ENCODE assay signal across 34 mouse cellular contexts in the genomic region with DNA sequence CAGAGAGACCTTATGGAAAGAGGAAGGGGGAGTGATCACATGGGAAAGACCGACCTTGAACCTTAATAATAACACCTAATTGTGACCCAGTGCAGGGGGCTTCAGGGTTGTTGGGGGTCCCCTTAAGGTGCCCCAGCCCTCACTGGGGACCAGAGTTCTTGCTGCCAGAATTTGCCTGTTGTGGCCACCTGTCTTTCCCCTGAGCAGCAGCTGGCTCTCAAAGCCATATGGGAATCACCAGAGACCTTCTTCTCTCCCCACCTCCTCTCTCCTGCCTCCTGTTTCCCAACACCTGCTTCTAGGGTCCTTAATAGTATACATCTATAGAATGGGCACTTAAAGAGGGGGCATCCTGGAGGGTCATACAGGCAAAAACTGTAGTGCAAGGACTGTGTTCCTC.
"Had no signal": no experiment of that assay in that cellular context is flagged by ENCODE, and none has a peak within 500 bp of the region (broad histone marks: within the 10 kb centered on the region; RNA-seq: fewer than 3 reads in every experiment).

No protein-coding gene starts in this region.

- ATAC-seq: hindbrain, embryonic 16.5 days; hindbrain, postnatal 0 days; inflammation-experienced regulatory T-cells, adult 6 months; intestine, postnatal 0 days had no signal

- H3K9ac ChIP-seq: heart, embryonic 12.5 days; heart, embryonic 13.5 days; heart, embryonic 15.5 days; hindbrain, embryonic 12.5 days; hindbrain, embryonic 13.5 days; hindbrain, embryonic 14.5 days; hindbrain, embryonic 15.5 days; intestine, embryonic 15.5 days; kidney, embryonic 15.5 days had no signal

- H3K27ac ChIP-seq: heart, embryonic 10.5 days; heart, embryonic 13.5 days; heart, embryonic 15.5 days; hindbrain, embryonic 12.5 days; hindbrain, embryonic 13.5 days; hindbrain, embryonic 14.5 days; hindbrain, embryonic 15.5 days; hindbrain, postnatal 0 days; intestine, embryonic 15.5 days; kidney, embryonic 15.5 days; kidney, postnatal 0 days; layer of hippocampus, adult 2 months; left cerebral cortex, adult 2 months had no signal

- H3K4me2 ChIP-seq: heart, embryonic 11.5 days; heart, embryonic 12.5 days; heart, embryonic 13.5 days; heart, embryonic 15.5 days; hindbrain, embryonic 12.5 days; hindbrain, embryonic 13.5 days; hindbrain, embryonic 14.5 days; hindbrain, embryonic 15.5 days; intestine, embryonic 15.5 days; kidney, embryonic 15.5 days had no signal

- H3K9me3 ChIP-seq: heart, embryonic 10.5 days; heart, embryonic 12.5 days; heart, embryonic 13.5 days; heart, embryonic 15.5 days; hindbrain, embryonic 12.5 days; hindbrain, embryonic 13.5 days; hindbrain, embryonic 15.5 days; intestine, embryonic 15.5 days; kidney, embryonic 15.5 days had no signal

- H3K36me3 ChIP-seq: heart, embryonic 10.5 days; heart, embryonic 12.5 days; heart, embryonic 13.5 days; heart, embryonic 15.5 days; hindbrain, embryonic 12.5 days; hindbrain, embryonic 13.5 days; hindbrain, embryonic 15.5 days; intestine, embryonic 15.5 days; kidney, embryonic 15.5 days had no signal

- DNase-seq: heart, postnatal 10 days; heart, postnatal 14 days; heart, postnatal 36 days; heart, postnatal 4 days; kidney, adult 11 months; kidney, adult 18-20 months; kidney, adult 2 months; kidney, adult 8-10 months; kidney, adult 9 months; kidney, postnatal 10 days; kidney, postnatal 14 days; kidney, postnatal 25 days; kidney, postnatal 36 days; kidney, postnatal 4 days; layer of hippocampus, adult 9-11 months; layer of hippocampus, postnatal 36 days had no signal

- H3K27me3 ChIP-seq: hindbrain, embryonic 12.5 days; intestine, embryonic 15.5 days had no signal

- H3K4me3 ChIP-seq: heart, embryonic 10.5 days; heart, embryonic 12.5 days; heart, embryonic 13.5 days; heart, embryonic 15.5 days; hindbrain, embryonic 12.5 days; hindbrain, embryonic 13.5 days; hindbrain, embryonic 15.5 days; intestine, embryonic 15.5 days; kidney, embryonic 15.5 days; layer of hippocampus, adult 2 months; left cerebral cortex, adult 2 months had no signal
